Mouse (Mus musculus): ENCODE data around the gene Tab1. TPM values are rescaled to one million over a fixed set of nuclear protein-coding genes. Genes with fewer than 3 reads are reported as not detected.

The Tab1 gene
- total and polyA plus RNA-seq, 3 experiments, result 11.4 to 23.2 (median 19.6) TPM

GRCm38 (mm10) chr15:80206057-80206565, 73.2 kb downstream of the Tab1 start:
- DNase-seq, result no peak

- no peak for DNase-seq
These were observed 75.5 kb downstream of the Tab1 start for GRCm38 (mm10) chr15:80208446-80208845.

Other genes with a start within 250 kb of the Tab1 start
- gene Apobec3, start 241.5 kb upstream of the Tab1 start, total RNA-seq (2021), result 10 to 100 TPM; 13.1 to 16.5 TPM
- 5.2 and 6.7 TPM in 2 replicates for gene Apobec3, start 241.5 kb upstream of the Tab1 start, polyA plus RNA-seq (2012; rRNA removed)
- gene Cbx7, start 162.0 kb upstream of the Tab1 start, total RNA-seq (2021), result 10 to 100 TPM; 15.6 to 29.8 TPM
- 35.2 and 41.3 TPM in 2 replicates for gene Cbx7, start 162.0 kb upstream of the Tab1 start, polyA plus RNA-seq (2012; rRNA removed)
- 10 to 100 TPM; 30.3 to 54.0 TPM for gene Pdgfb, start 118.2 kb upstream of the Tab1 start, total RNA-seq (2021)
- gene Pdgfb, start 118.2 kb upstream of the Tab1 start, polyA plus RNA-seq (2012; rRNA removed), result 63.3 and 63.8 TPM in 2 replicates
- 10 to 100 TPM; 24.4 to 47.8 TPM for gene Syngr1, start 41.8 kb upstream of the Tab1 start, total RNA-seq (2021)
- gene Syngr1, start 41.8 kb upstream of the Tab1 start, polyA plus RNA-seq (2012; rRNA removed), result 86.9 and 119 TPM in 2 replicates
- 100 to 1,000 TPM; 376 to 618 TPM for gene Rpl3, start 41.3 kb upstream of the Tab1 start, total RNA-seq (2021)
- 500 and 520 TPM in 2 replicates for gene Rpl3, start 41.3 kb upstream of the Tab1 start, polyA plus RNA-seq (2012; rRNA removed)
- 10 to 100 TPM in 1 of 2 experiments, 1 to 10 TPM in 1; 7.6 to 12.4 TPM for gene Mgat3, start 40.6 kb downstream of the Tab1 start, total RNA-seq (2021)
- 8.1 and 8.2 TPM in 2 replicates for gene Mgat3, start 40.6 kb downstream of the Tab1 start, polyA plus RNA-seq (2012; rRNA removed)
- 10 to 100 TPM; 38.7 to 47.7 TPM for gene Mief1, start 100.9 kb downstream of the Tab1 start, total RNA-seq (2021)
- 17.1 and 17.8 TPM in 2 replicates for gene Mief1, start 100.9 kb downstream of the Tab1 start, polyA plus RNA-seq (2012; rRNA removed)
- gene AC140267.1, start 102.7 kb downstream of the Tab1 start, total RNA-seq (2021), result 10 to 100 TPM in 1 of 2 experiments, 1 to 10 TPM in 1; 6.8 to 20.2 TPM
- not detected in 2 replicates for gene AC140267.1, start 102.7 kb downstream of the Tab1 start, polyA plus RNA-seq (2012; rRNA removed)
- 100 to 1,000 TPM; 144 to 366 TPM for gene Atf4, start 122.1 kb downstream of the Tab1 start, total RNA-seq (2021)
- gene Atf4, start 122.1 kb downstream of the Tab1 start, polyA plus RNA-seq (2012; rRNA removed), result 159 and 166 TPM in 2 replicates
- 10 to 100 TPM; 41.8 to 45.8 TPM for gene Rps19bp1, start 131.2 kb downstream of the Tab1 start, total RNA-seq (2021)
- 20.0 and 21.3 TPM in 2 replicates for gene Rps19bp1, start 131.2 kb downstream of the Tab1 start, polyA plus RNA-seq (2012; rRNA removed)
- gene Cacna1i, start 154.1 kb downstream of the Tab1 start, total RNA-seq (2021), result 1 to 10 TPM in 1 of 2 experiments, under 1 TPM in 1; 0.46 to 1.1 TPM
- gene Cacna1i, start 154.1 kb downstream of the Tab1 start, polyA plus RNA-seq (2012; rRNA removed), result 0.81 and 0.85 TPM in 2 replicates